Mouse (Mus musculus) CH12.LX (cell line): ENCODE data around the gene Clcn1.

Experiments used
- CTCF ChIP-seq, 2 experiments: IDR thresholded peaks in 1 of 2; conservative IDR thresholded peaks in 1 of 2; 2 replicates each; pipeline ENCODE4 v1.5.1; 2011 to 2012; ENCODE audit warnings: low read depth in 2 of 2, low read length in 2 of 2, improper control_type of control experiment in 1 of 2, inconsistent platforms in 1 of 2, mild to moderate bottlenecking in 1 of 2, moderate library complexity in 1 of 2
- MXI1 ChIP-seq: IDR thresholded peaks from 2 replicates; pipeline ENCODE4 v1.6.1; 2011; ENCODE audit warnings: mild to moderate bottlenecking, low read depth, low read length, improper control_type of control experiment
- NELFE ChIP-seq: IDR thresholded peaks from 2 replicates; pipeline ENCODE4 v1.6.1; 2011; ENCODE audit warnings: low read depth, low read length, improper control_type of control experiment
- UBTF ChIP-seq: IDR thresholded peaks from 2 replicates; pipeline ENCODE4 v1.6.1; 2012; ENCODE audit warnings: low read depth, mild to moderate bottlenecking, inconsistent platforms, low read length, improper control_type of control experiment, moderate library complexity
- USF1 ChIP-seq: IDR thresholded peaks from 2 replicates; pipeline ENCODE4 v1.6.1; 2014; ENCODE audit warnings: low read depth, mild to moderate bottlenecking, inconsistent platforms, low read length, improper control_type of control experiment
- ZMIZ1 ChIP-seq: IDR thresholded peaks from 2 replicates; pipeline ENCODE4 v1.6.1; 2012; ENCODE audit warnings: low read depth, mild to moderate bottlenecking, inconsistent platforms, low read length, improper control_type of control experiment
- ZNF384 ChIP-seq: IDR thresholded peaks from 2 replicates; pipeline ENCODE4 v1.6.1; 2012; ENCODE audit warnings: low read depth, low read length, improper control_type of control experiment, inconsistent platforms

GRCm38 (mm10) chr6:42324067-42324481, 37.6 kb downstream of the Clcn1 start:
- TF ChIP-seq ZMIZ1 (no peak), ZNF384 (no peak), UBTF (no peak), NELFE (no peak), USF1 (no peak), MXI1 (no peak), CTCF (conservative IDR thresholded peaks at IDR 0.05 in 1 of 2, IDR thresholded peaks at IDR 0.05 in 1 of 2; ENCODE audit: low read depth in 2 of 2, low read length in 2 of 2) (no peak)
